Mouse (Mus musculus) effector memory CD4-positive, alpha-beta T cell, adult 5 months (primary cell): ENCODE data around the gene Slc1a1. TPM values are rescaled to one million over a fixed set of nuclear protein-coding genes. Genes with fewer than 3 reads are reported as not detected.

ENCODE experiments used
- polyA plus RNA-seq: library from polyadenylated mRNA; unstranded; fragments of 100-300 nt; shearing (Covaris generic); gene quantifications from one replicate; pipeline ENCODE4 v1.2.1, GENCODE M21; 2017

Slc1a1 gene
- 0.19 TPM for polyA plus RNA-seq

GRCm38 (mm10) chr19:28834798-28835499, at the start of gene Slc1a1:
Slc1a1 (plus strand) TSS chr19:28835049.

Other genes with a start within 250 kb of the Slc1a1 start
- gene Glis3, start 155.0 kb upstream of the Slc1a1 start, polyA plus RNA-seq = 7.5 TPM
- 20.3 TPM for gene Plpp6, start 128.9 kb downstream of the Slc1a1 start, polyA plus RNA-seq
- gene 4430402I18Rik, start 132.8 kb downstream of the Slc1a1 start, polyA plus RNA-seq = 0.39 TPM
- gene Cdc37l1, start 155.3 kb downstream of the Slc1a1 start, polyA plus RNA-seq = 67.9 TPM
- 18.7 TPM for gene Ak3, start 212.9 kb downstream of the Slc1a1 start, polyA plus RNA-seq